Mouse (Mus musculus) heart, postnatal 36 days (tissue): Measurements from ENCODE around the gene Il11. TPM values are rescaled to one million over a fixed set of nuclear protein-coding genes. Genes with fewer than 3 reads are reported as not detected.

Experiments used
- DNase-seq, 2 experiments: peaks; one replicate each; pipeline ENCODE4 v3.0.0; 2021 to 2022
- intact Hi-C: fragments of 180-260 bp; cut with DNase I; formaldehyde crosslinking; loops from one replicate; pipeline ENCODE4 v1.15.1; 2025
- total RNA-seq, 2 experiments: library from RNA; stranded (reverse); gene quantifications; 2 replicates each; pipeline ENCODE4 v1.2.3; 2021

Il11 gene
- total RNA-seq, 2 experiments from 2014 or later, result not detected

GRCm38 (mm10) chr7:4748321-4748720 is 34.3 kb downstream of the Il11 start:
- DNase-seq, result no peak
- intact Hi-C loops, result no loop called here

GRCm38 (mm10) chr7:4747156-4747899 is 35.3 kb downstream of the Il11 start:
- intact Hi-C loops, result no loop called here
- DNase-seq, result no peak

DNA sequence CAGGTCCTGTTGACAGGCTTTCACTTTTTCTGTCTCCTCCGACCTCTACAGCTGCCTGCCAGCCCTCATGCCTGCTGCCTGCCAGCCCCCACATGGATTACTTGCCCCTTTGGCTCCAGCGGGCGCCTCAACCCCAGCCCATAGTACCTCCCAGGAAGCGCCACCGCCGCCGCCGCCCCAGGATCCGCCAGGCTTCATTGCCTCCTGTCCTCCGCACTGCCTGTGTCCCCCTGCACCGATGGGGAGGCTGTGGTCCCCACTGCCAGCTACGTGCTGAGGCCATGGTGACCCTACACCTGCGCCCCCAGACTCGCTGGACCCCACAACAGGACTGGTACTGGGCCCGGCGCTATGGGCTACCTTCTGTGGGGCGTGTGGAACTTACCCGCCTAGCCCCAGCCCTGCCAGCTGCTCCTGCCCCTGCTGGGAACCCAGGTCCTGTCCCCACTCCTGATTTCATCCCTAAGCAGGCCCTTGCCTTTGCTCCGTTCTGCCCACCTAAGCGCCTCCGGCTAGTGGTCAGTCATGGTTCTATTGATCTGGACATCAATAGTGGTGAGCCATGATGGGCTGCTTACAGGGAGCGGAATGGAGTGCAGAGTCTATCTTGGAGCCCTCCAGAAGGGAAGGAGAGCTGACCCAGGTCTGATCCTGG is 36.2 kb downstream of the Il11 start:
- intact Hi-C loops, result no loop called here
- no peak for DNase-seq

DNA sequence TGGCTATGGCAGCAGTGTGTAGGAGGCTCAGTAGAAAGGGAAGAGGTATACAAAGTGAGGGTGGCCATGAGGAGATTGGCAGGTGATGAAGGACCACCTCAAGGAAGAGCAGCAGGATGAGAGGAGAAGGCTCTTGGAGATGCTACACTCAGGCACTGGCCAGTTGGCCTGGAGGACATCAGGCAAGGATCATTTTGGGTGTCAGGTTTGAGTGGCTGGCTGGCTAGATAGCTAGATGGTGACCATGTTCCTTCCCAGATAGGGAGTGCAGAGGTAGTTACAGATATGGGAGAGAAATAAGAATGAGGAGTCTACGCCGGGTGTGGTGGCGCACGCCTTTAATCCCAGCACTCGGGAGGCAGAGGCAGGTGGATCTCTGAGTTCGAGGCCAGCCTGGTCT is 37.8 kb downstream of the Il11 start:
- DNase-seq, result no peak
- intact Hi-C loops, result no loop called here

GRCm38 (mm10) chr7:4743354-4743753 is 39.3 kb downstream of the Il11 start:
- DNase-seq, result no peak
- intact Hi-C loops, result no loop called here

DNA sequence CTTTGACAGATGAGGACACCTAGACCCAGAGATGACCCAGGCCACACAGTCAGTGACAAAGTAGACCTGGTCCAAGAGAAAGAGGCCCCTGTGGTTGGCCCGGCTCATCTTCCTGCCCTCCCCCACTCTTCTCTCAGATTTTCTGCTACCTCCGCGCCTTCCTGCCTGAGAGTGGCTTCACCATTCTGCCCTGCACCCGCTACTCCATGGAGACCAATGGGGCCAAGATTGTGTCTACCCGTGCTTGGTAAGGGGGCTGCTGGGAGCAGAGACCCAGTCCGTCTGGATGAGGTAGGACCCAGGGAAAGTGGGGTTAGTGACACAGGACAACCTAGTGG is 40.2 kb downstream of the Il11 start:
- intact Hi-C loops, result no loop called here
- no peak for DNase-seq

GRCm38 (mm10) chr7:4741672-4742481 is 40.8 kb downstream of the Il11 start:
- no peak for DNase-seq

GRCm38 (mm10) chr7:4741151-4741550 is 41.5 kb downstream of the Il11 start:
- intact Hi-C loops, result loop anchor here (2.0 kb wide), 2 partner anchors 48 to 54 kb away; partner anchors contain the start of gene Tmem238
- peak; percentile 57 to 66 for DNase-seq

More at GRCm38 (mm10) chr7:4741672-4742481, 40.8 kb downstream of the Il11 start:
- intact Hi-C loops, result loop anchor here (2.0 kb wide), 2 partner anchors 47 to 55 kb away; partner anchors contain the start of gene Tmem238

GRCm38 (mm10) chr7:4740309-4740727 is 42.3 kb downstream of the Il11 start:
- intact Hi-C loops, result loop anchor here (2.0 kb wide), 2 partner anchors 48 to 54 kb away; partner anchors contain the start of gene Tmem238
- no peak for DNase-seq

GRCm38 (mm10) chr7:4739544-4740275 is 42.9 kb downstream of the Il11 start, which contains the start of gene Kmt5c:
TSS of gene Kmt5c (plus strand) at chr7:4740115.
- DNase-seq, result peak; percentile 95
- intact Hi-C loops, result loop anchor here (2.0 kb wide), 3 partner anchors 49 to 71 kb away; partner anchors contain the start of gene Tmem238

GRCm38 (mm10) chr7:4739041-4739543 is 43.6 kb downstream of the Il11 start:
- no peak for DNase-seq
- intact Hi-C loops, result loop anchor here (2.0 kb wide), 1 partner anchor 72 kb away; no protein-coding TSS in a partner anchor

GRCm38 (mm10) chr7:4732968-4733392 is 49.7 kb downstream of the Il11 start:
- no peak for DNase-seq
- intact Hi-C loops, result no loop called here

GRCm38 (mm10) chr7:4731090-4731489 is 51.6 kb downstream of the Il11 start:
- no peak for DNase-seq
- intact Hi-C loops, result no loop called here

GRCm38 (mm10) chr7:4725169-4725568 is 57.5 kb downstream of the Il11 start, which contains the start of gene Tmem150b:
TSS of gene Tmem150b (minus strand) at chr7:4725249.
- no peak for DNase-seq
- intact Hi-C loops, result no loop called here

- intact Hi-C loops, result no loop called here
- no peak for DNase-seq
Measured at GRCm38 (mm10) chr7:4724359-4724758, 58.3 kb downstream of the Il11 start.

- intact Hi-C loops, result no loop called here
- peak in 1 of 2 experiments; percentile 34 for DNase-seq
Measured at GRCm38 (mm10) chr7:4723508-4723907, 59.2 kb downstream of the Il11 start.
